Mouse (Mus musculus): ENCODE measurements around the gene Gtf2a1. TPM values are rescaled to one million over a fixed set of nuclear protein-coding genes. Genes with fewer than 3 reads are reported as not detected.

Gene Gtf2a1
- polyA plus RNA-seq (2021; fragmentation: Nextera tagmentation), result 13.3 and 26.3 TPM in 2 replicates
- long read RNA-seq, experiment 1, full-length matches to known transcripts, result 3 of 35 reads
- long read RNA-seq, experiment 1, partial matches to known transcripts, result 4 of 35 reads
- long read RNA-seq, experiment 1, other reads (novel, unspliced or antisense), result 28 of 35 reads
- long read RNA-seq, experiment 2, partial matches to known transcripts, result 22 of 55 reads
- long read RNA-seq, experiment 2, other reads (novel, unspliced or antisense), result 33 of 55 reads

GRCm38 (mm10) chr12:91589847-91590690 lies at the start of gene Gtf2a1:
Gtf2a1 (minus strand) TSS chr12:91590487.

Other genes with a start within 250 kb of the Gtf2a1 start
- 2.7 and 5.6 TPM in 2 replicates for gene Cep128, start 206.1 kb downstream of the Gtf2a1 start, polyA plus RNA-seq (2021; fragmentation: Nextera tagmentation)
- 0.19 and 0.32 TPM in 2 replicates for gene Tshr, start 205.9 kb downstream of the Gtf2a1 start, polyA plus RNA-seq (2021; fragmentation: Nextera tagmentation)
- 2.5 and 4.6 TPM in 2 replicates for gene Ston2, start 197.9 kb upstream of the Gtf2a1 start, polyA plus RNA-seq (2021; fragmentation: Nextera tagmentation)